Mouse (Mus musculus) limb, embryonic 13.5 days (tissue): Measurements from ENCODE around the gene C130050O18Rik. TPM values are rescaled to one million over a fixed set of nuclear protein-coding genes. Genes with fewer than 3 reads are reported as not detected.

ENCODE experiments used
- ATAC-seq: fragments of 200-750 bp; cut with Nextera tagmentation; 2 replicates; pipeline ENCODE4 v1.8.0; 2017; ENCODE audit warnings: low read depth, moderate number of reproducible peaks, moderate TSS enrichment; ENCODE audit not compliant: low FRiP score
- H3K27ac ChIP-seq: fragments of 300-500 bp; sonication (generic); 2 replicates; pipeline ENCODE4 v1.5.1; 2015; ENCODE audit warnings: inconsistent platforms, mild to moderate bottlenecking, moderate library complexity
- H3K27me3 ChIP-seq: fragments of 300-500 bp; sonication (generic); 2 replicates; pipeline ENCODE4 v1.6.1; 2015; ENCODE audit warnings: mild to moderate bottlenecking, inconsistent platforms
- H3K36me3 ChIP-seq: fragments of 300-500 bp; sonication (generic); 2 replicates; pipeline ENCODE4 v1.6.1; 2015; ENCODE audit warnings: inconsistent platforms, mild to moderate bottlenecking, moderate library complexity
- H3K4me1 ChIP-seq: fragments of 300-500 bp; sonication (generic); 2 replicates; pipeline ENCODE4 v1.6.1; 2015; ENCODE audit warnings: inconsistent platforms
- H3K4me2 ChIP-seq: fragments of 300-500 bp; sonication (generic); replicated peaks from 2 replicates; pipeline ENCODE4 v1.6.1; 2015; ENCODE audit warnings: inconsistent platforms, mild to moderate bottlenecking, moderate library complexity
- H3K4me3 ChIP-seq: fragments of 300-500 bp; sonication (generic); 2 replicates; pipeline ENCODE4 v1.5.1; 2015; ENCODE audit warnings: moderate library complexity, mild to moderate bottlenecking, inconsistent platforms
- H3K9ac ChIP-seq: fragments of 300-500 bp; sonication (generic); 2 replicates; pipeline ENCODE4 v1.6.1; 2015; ENCODE audit warnings: mild to moderate bottlenecking, inconsistent platforms
- H3K9me3 ChIP-seq: fragments of 300-500 bp; sonication (generic); 2 replicates; pipeline ENCODE4 v1.6.1; 2016; ENCODE audit warnings: inconsistent platforms
- WGBS: fragments of 180-500 bp; shearing (Covaris S2); methylation state at CpG from one replicate; pipeline ENCODE4 v1.1.7; 2015; 5-methylcytosine and 5-hydroxymethylcytosine counted together
- polyA plus RNA-seq: library from polyadenylated mRNA; unstranded; fragments of >200 nt; fragmentation: Nextera tagmentation; extraction: Ambion mirVana; gene quantifications from 2 replicates; pipeline ENCODE4 v1.2.1, GENCODE M21; 2015

C130050O18Rik gene
- polyA plus RNA-seq, 1 experiment from 2014 or later, result 3.5 TPM

- Histone ChIP-seq H3K9me3 (no peaks in the 10 kb centered on the region), H3K27ac (peak overlapping the region; percentile 84; the same call in 1 of the 2 replicates), H3K9ac (peak overlapping the region; percentile 94), H3K27me3 (no peaks in the 10 kb centered on the region), H3K4me2 (peak overlapping the region; percentile 78), H3K4me3 (peak overlapping the region; percentile 71), H3K36me3 (no peaks in the 10 kb centered on the region), H3K4me1 (peaks cover 25% of the 10 kb centered on the region)
- 65% methylated on average over 5 of the region's 5 CpGs for WGBS
- no peak for ATAC-seq
Measured at GRCm38 (mm10) chr5:139371118-139371517, 34.0 kb upstream of the C130050O18Rik start.

- Histone ChIP-seq H3K4me2 (peak overlapping the region; percentile 78), H3K27ac (peak overlapping the region; percentile 84), H3K4me3 (peak overlapping the region; percentile 71), H3K36me3 (no peaks in the 10 kb centered on the region), H3K9me3 (no peaks in the 10 kb centered on the region), H3K9ac (peak overlapping the region; percentile 94), H3K4me1 (peaks cover 25% of the 10 kb centered on the region), H3K27me3 (no peaks in the 10 kb centered on the region)
- WGBS, result 1% methylated on average over 39 of the region's 39 CpGs
- peak; percentile 95 for ATAC-seq
Measured at GRCm38 (mm10) chr5:139371631-139372401, 33.3 kb upstream of the C130050O18Rik start.

GRCm38 (mm10) chr5:139373126-139373525 is 32.0 kb upstream of the C130050O18Rik start:
- ATAC-seq, result no peak
- Histone ChIP-seq H3K4me2 (no peak overlapping the region), H3K27ac (no peak overlapping the region), H3K4me1 (peaks cover 37% of the 10 kb centered on the region), H3K9ac (no peak overlapping the region), H3K9me3 (no peaks in the 10 kb centered on the region), H3K4me3 (no peak overlapping the region), H3K27me3 (no peaks in the 10 kb centered on the region), H3K36me3 (no peaks in the 10 kb centered on the region)
- 85% methylated on average over 3 of the region's 3 CpGs for WGBS

- no peak overlapping the region for H3K9ac ChIP-seq
- no peak overlapping the region for H3K27ac ChIP-seq
- H3K4me2 ChIP-seq, result no peak overlapping the region
- no peak overlapping the region for H3K4me3 ChIP-seq
- no peaks in the 10 kb centered on the region for H3K9me3 ChIP-seq
- 81% methylated on average over 6 of the region's 6 CpGs for WGBS
- no peaks in the 10 kb centered on the region for H3K36me3 ChIP-seq
- ATAC-seq, result no peak
- H3K27me3 ChIP-seq, result no peaks in the 10 kb centered on the region
- H3K4me1 ChIP-seq, result peaks cover 41% of the 10 kb centered on the region
Measured at GRCm38 (mm10) chr5:139373889-139374444, 31.1 kb upstream of the C130050O18Rik start.

DNA sequence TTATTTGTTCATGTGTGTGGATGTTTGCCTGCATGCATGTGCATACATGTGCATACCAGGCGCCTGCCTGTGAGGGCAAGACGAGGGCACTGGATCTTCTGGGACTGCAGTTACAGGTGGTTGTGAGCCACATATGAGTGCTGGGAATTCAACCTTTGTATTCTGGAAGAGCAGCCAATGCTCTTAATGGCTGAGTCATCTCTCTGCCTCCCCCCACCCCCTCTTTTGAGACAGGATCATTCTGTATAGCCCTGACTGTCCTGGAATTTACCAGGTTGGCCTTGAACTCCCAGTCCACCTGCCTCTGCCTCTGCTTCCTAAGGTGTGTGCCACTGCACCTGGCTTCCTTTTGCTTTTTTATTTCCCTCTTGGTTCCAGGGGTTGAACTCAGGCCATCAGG is 30.2 kb upstream of the C130050O18Rik start:
- WGBS, result 70% methylated on average over 2 of the region's 2 CpGs
- Histone ChIP-seq H3K27me3 (no peaks in the 10 kb centered on the region), H3K4me1 (peaks cover 46% of the 10 kb centered on the region), H3K9me3 (no peaks in the 10 kb centered on the region), H3K27ac (no peak overlapping the region), H3K4me3 (no peak overlapping the region), H3K4me2 (no peak overlapping the region), H3K9ac (no peak overlapping the region), H3K36me3 (no peaks in the 10 kb centered on the region)
- ATAC-seq, result no peak

DNA sequence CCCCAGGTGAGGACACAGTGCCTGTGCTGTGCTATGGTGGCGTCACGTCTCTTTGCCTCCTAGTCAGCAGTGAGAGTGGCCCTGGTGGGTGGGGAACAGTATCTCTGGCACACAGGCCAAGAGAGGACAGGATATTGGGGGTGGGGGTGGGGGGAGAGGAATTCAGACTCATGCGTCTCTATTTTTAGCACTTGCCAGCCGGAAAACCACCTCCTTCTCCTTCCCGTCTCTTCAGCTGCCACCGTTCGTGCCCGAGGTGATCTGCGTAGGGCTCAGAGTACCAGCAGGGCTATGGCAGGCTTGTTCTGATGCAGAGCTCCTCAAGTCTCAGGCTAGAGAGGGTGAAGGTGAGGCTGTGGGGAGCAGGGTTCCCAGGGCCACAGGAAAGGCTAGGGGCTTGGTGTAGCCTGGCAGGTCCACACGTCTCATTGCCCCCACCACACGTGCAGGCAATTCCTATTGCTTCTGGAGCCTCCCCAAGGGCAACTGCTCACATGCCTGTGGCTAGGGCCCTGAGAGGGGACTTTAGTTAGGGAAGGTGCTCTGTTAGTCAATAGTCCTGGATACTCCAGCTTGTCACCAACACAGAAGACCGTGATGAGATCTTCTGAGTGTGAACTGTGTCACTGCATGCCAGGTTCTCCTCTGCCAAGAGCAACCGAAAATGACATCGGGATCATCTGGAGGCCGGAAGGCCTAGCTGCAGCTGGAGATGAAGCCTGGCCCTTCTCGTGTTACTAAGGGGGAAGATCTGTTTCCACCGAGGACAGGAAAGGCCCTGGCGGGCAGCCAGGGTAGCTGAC is 27.4 kb upstream of the C130050O18Rik start, which contains the start of gene Gpr146:
Gene Gpr146 (plus strand): TSS at position 230 of the 803 bp plus-strand sequence.
- H3K9ac ChIP-seq, result 0 out of 2 replicates have a peak within 1 kb of the TSS, but pooled peaks have one; percentile 39
- H3K36me3 ChIP-seq, result no peaks in the 10 kb centered on the region
- WGBS, result 64% methylated on average over 18 of the region's 18 CpGs
- H3K4me2 ChIP-seq, result no peak within 1 kb of the TSS
- no peak for ATAC-seq
- H3K4me3 ChIP-seq, result no peak within 1 kb of the TSS
- H3K27ac ChIP-seq, result peak within 1 kb of the TSS; percentile 55; the same call in 1 of the 2 replicates
- no peaks in the 10 kb centered on the region for H3K27me3 ChIP-seq
- no peaks in the 10 kb centered on the region for H3K9me3 ChIP-seq
- H3K4me1 ChIP-seq, result peaks cover 43% of the 10 kb centered on the region

DNA sequence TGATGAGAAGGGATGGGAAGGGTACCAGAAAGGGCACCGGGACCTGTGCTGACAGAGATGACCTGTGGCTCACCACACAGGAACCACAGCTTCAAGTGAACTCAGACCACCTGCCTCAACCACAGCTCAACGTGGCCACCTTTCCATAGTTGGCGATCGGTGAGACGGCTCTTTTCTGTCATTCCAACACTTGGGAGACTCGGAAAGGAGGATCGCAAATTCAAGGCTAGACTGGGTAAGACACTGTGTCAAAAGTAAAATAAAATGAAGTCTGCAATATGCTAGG is 26.9 kb upstream of the C130050O18Rik start:
- Histone ChIP-seq H3K36me3 (no peaks in the 10 kb centered on the region), H3K4me2 (no peak overlapping the region), H3K9ac (no peak overlapping the region), H3K27ac (no peak overlapping the region), H3K9me3 (no peaks in the 10 kb centered on the region), H3K4me3 (no peak overlapping the region), H3K4me1 (peaks cover 42% of the 10 kb centered on the region), H3K27me3 (no peaks in the 10 kb centered on the region)
- no peak for ATAC-seq
- WGBS, result 87% methylated on average over 7 of the region's 7 CpGs

GRCm38 (mm10) chr5:139378986-139379629 is 26.0 kb upstream of the C130050O18Rik start:
- peaks cover 42% of the 10 kb centered on the region for H3K4me1 ChIP-seq
- H3K9me3 ChIP-seq, result no peaks in the 10 kb centered on the region
- ATAC-seq, result no peak
- no peak overlapping the region for H3K4me3 ChIP-seq
- no peaks in the 10 kb centered on the region for H3K27me3 ChIP-seq
- H3K4me2 ChIP-seq, result peak overlapping the region; percentile 92; the same call in 1 of the 2 replicates
- no peaks in the 10 kb centered on the region for H3K36me3 ChIP-seq
- peak overlapping the region; percentile 52; the same call in 1 of the 2 replicates for H3K27ac ChIP-seq
- no peak overlapping the region for H3K9ac ChIP-seq
- WGBS, result 49% methylated on average over 21 of the region's 21 CpGs

DNA sequence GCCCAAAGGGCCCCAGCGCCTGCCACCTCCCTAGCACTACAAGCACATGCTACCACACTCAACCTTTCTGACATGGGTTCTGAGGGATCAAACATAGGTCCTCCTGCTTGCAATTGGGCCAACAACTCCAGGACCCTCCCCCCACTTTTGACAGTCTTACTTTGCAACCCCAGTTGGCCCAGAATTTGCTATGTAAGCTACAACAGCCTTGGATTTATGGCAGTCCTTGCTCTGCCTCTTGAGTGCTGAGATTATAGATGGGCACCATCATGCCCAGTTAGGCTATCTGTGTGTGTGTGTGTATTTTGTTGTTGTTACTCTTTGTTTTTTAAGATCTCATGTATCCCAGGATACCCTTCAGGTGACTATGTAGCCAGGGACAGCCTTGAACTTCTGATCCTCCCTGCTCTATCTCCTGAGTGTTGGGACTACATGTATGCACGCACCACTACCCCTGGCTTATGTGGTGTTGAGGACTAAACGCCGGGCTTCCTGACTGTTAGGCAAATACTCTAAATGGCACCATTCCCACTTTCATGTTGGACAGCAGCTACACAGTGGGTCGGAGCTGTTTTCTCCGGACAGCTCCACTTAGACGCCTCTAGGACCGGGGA is 25.2 kb upstream of the C130050O18Rik start:
- Histone ChIP-seq H3K9ac (peak overlapping the region; percentile 72; the same call in 1 of the 2 replicates), H3K9me3 (no peaks in the 10 kb centered on the region), H3K27me3 (no peaks in the 10 kb centered on the region), H3K4me1 (peaks cover 42% of the 10 kb centered on the region), H3K4me2 (peak overlapping the region; percentile 92), H3K36me3 (no peaks in the 10 kb centered on the region), H3K4me3 (peak overlapping the region; percentile 66), H3K27ac (no peak overlapping the region)
- no peak for ATAC-seq
- 27% methylated on average over 8 of the region's 8 CpGs for WGBS

DNA sequence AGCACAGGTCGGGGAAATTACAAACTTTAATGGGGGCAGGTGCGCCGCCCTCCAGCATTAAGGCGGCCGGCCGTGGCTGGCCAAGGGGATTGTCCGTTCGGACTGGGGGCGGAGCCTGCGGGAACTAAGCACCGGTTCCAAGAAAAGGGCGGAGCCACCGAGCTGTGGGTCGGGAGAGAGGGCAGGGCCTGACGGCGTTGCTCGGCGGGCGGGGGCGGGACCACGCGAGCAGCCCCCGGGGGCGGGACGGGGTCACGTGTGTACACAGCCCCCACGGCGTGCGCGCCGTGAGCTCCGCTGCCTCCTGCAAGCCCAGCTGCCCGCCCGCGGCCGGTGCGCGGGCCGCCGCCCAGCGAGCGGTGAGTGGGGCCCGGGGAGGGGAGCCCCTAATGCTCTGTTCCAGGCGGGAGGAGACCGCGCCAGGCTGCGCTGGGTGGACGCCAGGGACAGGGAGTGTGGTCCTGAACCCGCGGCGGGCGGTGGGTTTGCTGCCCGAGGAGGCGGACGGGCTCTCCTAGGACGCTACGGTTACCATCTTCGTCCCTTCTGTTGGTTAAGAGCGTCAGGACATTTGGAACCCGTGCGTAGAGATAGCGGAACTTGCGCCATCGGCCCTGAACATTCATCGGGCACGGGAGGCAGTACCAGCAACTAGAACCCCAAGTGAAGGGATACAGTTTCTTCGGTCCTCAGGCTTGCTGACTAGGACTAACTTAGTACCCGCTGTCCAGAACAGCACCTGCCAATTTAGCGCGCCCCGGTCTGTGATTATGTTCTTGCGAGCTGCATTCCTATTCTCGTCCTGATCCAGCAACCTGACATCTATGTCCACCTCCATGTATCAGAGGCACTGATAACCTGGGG is 24.5 kb upstream of the C130050O18Rik start:
- Histone ChIP-seq H3K9me3 (no peaks in the 10 kb centered on the region), H3K36me3 (no peaks in the 10 kb centered on the region), H3K4me2 (peak overlapping the region; percentile 92), H3K9ac (peak overlapping the region; percentile 72), H3K27ac (no peak overlapping the region; the same call in 1 of the 2 replicates), H3K4me3 (peak overlapping the region; percentile 66), H3K4me1 (peaks cover 42% of the 10 kb centered on the region), H3K27me3 (no peaks in the 10 kb centered on the region)
- under 1% methylated on average over 73 of the region's 73 CpGs for WGBS
- ATAC-seq, result peak; percentile 86
